8 mouse cellular contexts compared by ENCODE assay signal in the genomic region with DNA sequence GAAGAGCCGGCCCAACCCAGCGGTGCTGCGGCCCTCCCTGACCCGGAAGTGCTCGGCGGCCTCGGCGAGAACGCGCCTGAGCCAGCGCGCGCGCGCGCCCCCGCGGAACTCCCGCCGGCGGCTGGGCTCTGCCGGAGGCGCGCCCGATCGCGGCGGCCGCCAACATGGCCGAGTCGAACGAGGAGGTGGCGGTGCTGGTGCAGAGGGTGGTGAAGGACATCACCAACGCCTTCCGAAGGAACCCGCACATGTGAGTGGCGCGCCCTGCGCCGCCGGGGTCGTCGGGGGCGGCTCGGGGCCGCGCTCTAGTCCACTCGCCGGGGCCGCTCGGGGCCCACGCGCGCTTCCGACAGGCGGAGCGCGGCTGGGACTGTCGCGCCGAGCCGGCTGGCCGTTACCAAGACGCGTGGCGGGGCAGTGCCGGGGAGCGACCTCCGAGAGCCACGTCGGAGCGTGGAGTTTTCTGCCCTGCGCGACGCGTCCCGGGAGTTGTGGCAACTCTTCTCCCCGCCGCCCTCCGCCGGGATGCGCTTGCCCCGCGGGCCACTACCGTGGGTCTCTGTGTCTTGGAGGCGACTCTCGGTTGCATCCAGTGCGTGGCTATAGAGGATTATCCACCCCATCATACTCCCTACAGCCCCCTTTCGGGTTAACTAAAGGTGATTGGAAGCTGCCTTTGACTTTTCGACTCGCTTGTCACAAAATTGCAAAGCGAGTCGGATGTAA. TPM values are rescaled to one million over a fixed set of nuclear protein-coding genes. Genes with fewer than 3 reads are reported as not detected.
DNase-seq lines count a peak whose midpoint lies in the region; ATAC-seq lines count a peak whose summit lies in the region.

Gene Ptar1 (plus strand): TSS at position 134 of the 726 bp plus-strand sequence.

- intact Hi-C loops in left cerebral cortex, postnatal 4 days (cut with DNase I): loop anchor here (10.0 kb wide), 1 partner anchor 313 kb away; no protein-coding TSS in a partner anchor

- peak within 1 kb of the TSS; percentile 89 for H3K4me3 ChIP-seq in intestine, embryonic 16.5 days (ENCODE audit: low read length)
- peak within 1 kb of the TSS; percentile 77 for H3K4me3 ChIP-seq in midbrain, embryonic 11.5 days (ENCODE audit: low read depth, low read length)

- H3K9me3 ChIP-seq in intestine, embryonic 16.5 days (ENCODE audit: control insufficient read depth, low read length): no peaks in the 10 kb centered on the region
- H3K9me3 ChIP-seq in midbrain, embryonic 11.5 days (ENCODE audit: control insufficient read depth, low read length): no peaks in the 10 kb centered on the region

- H3K27ac ChIP-seq in intestine, embryonic 16.5 days (ENCODE audit: low read length): peak within 1 kb of the TSS; percentile 93
- H3K27ac ChIP-seq in midbrain, embryonic 11.5 days (ENCODE audit: low read depth, low read length): peak within 1 kb of the TSS; percentile 90

- H3K9ac ChIP-seq in intestine, embryonic 16.5 days (ENCODE audit: low read depth, low read length): peak within 1 kb of the TSS; percentile 96
- H3K9ac ChIP-seq in midbrain, embryonic 11.5 days (ENCODE audit: low read length): peak within 1 kb of the TSS; percentile 94

- no peaks in the 10 kb centered on the region for H3K27me3 ChIP-seq in intestine, embryonic 16.5 days (replicated peaks; ENCODE audit: control insufficient read depth, insufficient read depth, low read length)
- H3K27me3 ChIP-seq in midbrain, embryonic 11.5 days (ENCODE audit: control insufficient read depth, insufficient read depth, low read length): no peaks in the 10 kb centered on the region

- no peaks in the 10 kb centered on the region for H3K36me3 ChIP-seq in intestine, embryonic 16.5 days (ENCODE audit: control insufficient read depth, insufficient read depth, low read length)
- H3K36me3 ChIP-seq in midbrain, embryonic 11.5 days (ENCODE audit: control insufficient read depth, insufficient read depth, low read length): no peaks in the 10 kb centered on the region

- peak; percentile 98 for DNase-seq in adrenal gland, postnatal 10 days
- DNase-seq in embryo, embryonic 11.5 days (ENCODE audit: low read depth, low spot score): peak; percentile 85
- DNase-seq in gastrocnemius, postnatal 4 days (ENCODE audit: low spot score in 2 of 2): peak; percentile 94 to 96
- DNase-seq in left cerebral cortex, postnatal 4 days: peak; percentile 93
- DNase-seq in midbrain, embryonic 11.5 days (ENCODE audit: low spot score, missing footprints): peak; percentile 100
- DNase-seq in right cerebral cortex, postnatal 4 days: peak; percentile 94
- peak; percentile 87 for DNase-seq in yolk sac, embryonic 10.5 days (ENCODE audit: low spot score)

- peak within 1 kb of the TSS; percentile 76 for H3K4me2 ChIP-seq in intestine, embryonic 16.5 days (ENCODE audit: low read depth, low read length)
- peak within 1 kb of the TSS; percentile 59 for H3K4me2 ChIP-seq in midbrain, embryonic 11.5 days

- H3K4me1 ChIP-seq in intestine, embryonic 16.5 days (ENCODE audit: control insufficient read depth, insufficient read depth, low read length): peaks cover 4% of the 10 kb centered on the region
- H3K4me1 ChIP-seq in midbrain, embryonic 11.5 days (ENCODE audit: control insufficient read depth, insufficient read depth, low read length): peaks cover 8% of the 10 kb centered on the region; the same call in 1 of the 2 replicates

- ATAC-seq in intestine, embryonic 16.5 days: peak; percentile 98
- ATAC-seq in midbrain, embryonic 11.5 days (ENCODE audit: low FRiP score): peak; percentile 94

- WGBS in intestine, embryonic 16.5 days: under 1% methylated on average over 74 of the region's 93 CpGs
- WGBS in midbrain, embryonic 11.5 days: under 1% methylated on average over 93 of the region's 93 CpGs

RNA-seq across cellular contexts. Expression of gene Ptar1, which starts in this region (rescaled TPM):
- total RNA-seq in adrenal gland, postnatal 10 days (2021): 10 to 100 TPM; 25.0 to 27.5 TPM
- total RNA-seq in gastrocnemius, postnatal 4 days (2021): 10 to 100 TPM; 27.4 to 27.8 TPM
- polyA plus RNA-seq in intestine, embryonic 16.5 days (2015; fragmentation: Nextera tagmentation; extraction: Ambion mirVana): 3.3 and 4.1 TPM in 2 replicates
- total RNA-seq in left cerebral cortex, postnatal 4 days (2021): 10 to 100 TPM; 24.8 to 27.1 TPM
- 7.7 and 8.7 TPM in 2 replicates for polyA plus RNA-seq in midbrain, embryonic 11.5 days (2014; fragmentation: Nextera tagmentation; extraction: Ambion mirVana)

Comparison
In these comparisons a context has a peak if more than half of its experiments do, and no peak if none do; other contexts are left out.
1. Peak in every context shown above with its lines: DNase-seq, ATAC-seq, H3K4me3 ChIP-seq and H3K27ac ChIP-seq.